Mouse (Mus musculus) adipocyte (in vitro differentiated cells): ENCODE data around the gene Aqp8.
A peak's percentile ranks its signal among the peaks of the same experiment; 100 is the strongest.

Source experiments
- DNase-seq: peaks from one replicate; pipeline ENCODE4 v3.0.0-alpha.2; 2016; ENCODE audit warnings: low spot score

Gene Aqp8

GRCm38 (mm10) chr7:123462070-123462501, at the start of gene Aqp8:
Gene Aqp8 (plus strand): TSS chr7:123462291.
- DNase-seq: peak; percentile 50

GRCm38 (mm10) chr7:123416803-123417202, 45.3 kb upstream of the Aqp8 start:
- no peak for DNase-seq

- no peak for DNase-seq
Observed at GRCm38 (mm10) chr7:123417661-123418060, 44.4 kb upstream of the Aqp8 start.

GRCm38 (mm10) chr7:123419984-123420383, 42.1 kb upstream of the Aqp8 start:
- no peak for DNase-seq

GRCm38 (mm10) chr7:123421958-123422357, 40.1 kb upstream of the Aqp8 start:
- DNase-seq: no peak

GRCm38 (mm10) chr7:123424281-123424680, 37.8 kb upstream of the Aqp8 start:
- DNase-seq: no peak

GRCm38 (mm10) chr7:123425134-123425757, 36.8 kb upstream of the Aqp8 start:
- DNase-seq: no peak

GRCm38 (mm10) chr7:123429624-123430410, 32.3 kb upstream of the Aqp8 start:
- DNase-seq: peak; percentile 77

GRCm38 (mm10) chr7:123430411-123430705, 31.7 kb upstream of the Aqp8 start:
- DNase-seq: peak; percentile 39

GRCm38 (mm10) chr7:123431206-123431605, 30.9 kb upstream of the Aqp8 start:
- DNase-seq: no peak

- DNase-seq: no peak
Observed at GRCm38 (mm10) chr7:123442079-123442478, 20.0 kb upstream of the Aqp8 start.

GRCm38 (mm10) chr7:123448794-123449193, 13.3 kb upstream of the Aqp8 start:
- no peak for DNase-seq

- DNase-seq: no peak
Observed at GRCm38 (mm10) chr7:123449676-123450075, 12.4 kb upstream of the Aqp8 start.

- no peak for DNase-seq
Observed at GRCm38 (mm10) chr7:123450515-123450914, 11.6 kb upstream of the Aqp8 start.

- peak; percentile 68 for DNase-seq
Observed at GRCm38 (mm10) chr7:123452551-123452950, 9.5 kb upstream of the Aqp8 start.

- no peak for DNase-seq
Observed at GRCm38 (mm10) chr7:123453066-123453465, 9.0 kb upstream of the Aqp8 start.

GRCm38 (mm10) chr7:123455088-123455487, 7.0 kb upstream of the Aqp8 start:
- DNase-seq: no peak

GRCm38 (mm10) chr7:123458309-123458708, 3.8 kb upstream of the Aqp8 start:
- no peak for DNase-seq

- no peak for DNase-seq
Observed at GRCm38 (mm10) chr7:123459247-123459646, 2.8 kb upstream of the Aqp8 start.

- no peak for DNase-seq
Observed at GRCm38 (mm10) chr7:123461316-123461715, 775 bp upstream of the Aqp8 start.

- no peak for DNase-seq
Observed at GRCm38 (mm10) chr7:123463569-123463968, 1.5 kb downstream of the Aqp8 start.

- peak; percentile 80 for DNase-seq
Observed at GRCm38 (mm10) chr7:123465692-123466387, 3.7 kb downstream of the Aqp8 start.

GRCm38 (mm10) chr7:123467961-123468360, 5.9 kb downstream of the Aqp8 start:
- DNase-seq: no peak
